In genomic region chr4:142118522-142118921, GRCm38 (mm10) we compare ENCODE assay signal across 18 mouse cellular contexts. TPM values are rescaled to one million over a fixed set of nuclear protein-coding genes. Genes with fewer than 3 reads are reported as not detected.
DNase-seq lines count a peak whose midpoint lies in the region; ATAC-seq lines count a peak whose summit lies in the region.
"Had no signal": no experiment of that assay in that cellular context is flagged by ENCODE, and none has a peak within 500 bp of the region (broad histone marks: within the 10 kb centered on the region; RNA-seq: fewer than 3 reads in every experiment).

No protein-coding gene starts in this region.

- DNase-seq in embryo, embryonic 10 days (ENCODE audit: low spot score): peak; percentile 42
- no peak for DNase-seq in embryo, embryonic 9.5 days (ENCODE audit: extremely low spot score)
- DNase-seq in neural tube, embryonic 10.5 days (ENCODE audit: extremely low spot score, low spot score): peak; percentile 29
- no peak for DNase-seq in midbrain, embryonic 10.5 days (ENCODE audit: low spot score)
- no peak for DNase-seq in right cerebral cortex, postnatal 10 days (ENCODE audit: low spot score in 2 of 2)
- no peak for DNase-seq in cerebellum, adult 11 months
- no peak for DNase-seq in layer of hippocampus, adult 11-12 months (ENCODE audit: low spot score)
- DNase-seq: adrenal gland, postnatal 14 days; cerebellum, postnatal 36 days; heart, postnatal 4 days; kidney, adult 2 months; kidney, postnatal 36 days had no signal

- no peak overlapping the region for H3K9ac ChIP-seq in neural tube, embryonic 15.5 days (replicated peaks)
- H3K9ac ChIP-seq: heart, embryonic 13.5 days; liver, embryonic 15.5 days; stomach, embryonic 15.5 days had no signal

- no peak for ATAC-seq in neural tube, embryonic 15.5 days (ENCODE audit: low FRiP score)

- peaks cover 13% of the 10 kb centered on the region for H3K4me1 ChIP-seq in neural tube, embryonic 15.5 days
- peaks cover 20% of the 10 kb centered on the region for H3K4me1 ChIP-seq in midbrain, embryonic 10.5 days
- H3K4me1 ChIP-seq: liver, embryonic 15.5 days; stomach, embryonic 15.5 days had no signal

- no peak overlapping the region for H3K27ac ChIP-seq in neural tube, embryonic 15.5 days (replicated peaks)
- peak overlapping the region; percentile 55; the same call in 1 of the 2 replicates for H3K27ac ChIP-seq in midbrain, embryonic 10.5 days (replicated peaks)
- H3K27ac ChIP-seq: heart, embryonic 13.5 days; liver, embryonic 15.5 days; stomach, embryonic 15.5 days had no signal

- WGBS in neural tube, embryonic 15.5 days: 36% methylated on average over 7 of the region's 7 CpGs
- 74% methylated on average over 7 of the region's 7 CpGs for WGBS in midbrain, embryonic 10.5 days

- H3K27me3 ChIP-seq in neural tube, embryonic 15.5 days (replicated peaks): no peaks in the 10 kb centered on the region
- H3K27me3 ChIP-seq in midbrain, embryonic 10.5 days (ENCODE audit: low read depth, poor library complexity, severe bottlenecking): no peaks in the 10 kb centered on the region
- H3K27me3 ChIP-seq: CH12.LX; liver, embryonic 15.5 days; stomach, embryonic 15.5 days had no signal

- H3K9me3 ChIP-seq in neural tube, embryonic 15.5 days (replicated peaks): no peaks in the 10 kb centered on the region
- H3K9me3 ChIP-seq in midbrain, embryonic 10.5 days (replicated peaks): no peaks in the 10 kb centered on the region
- H3K9me3 ChIP-seq: heart, embryonic 13.5 days; liver, embryonic 15.5 days; stomach, embryonic 15.5 days had no signal

- no peak overlapping the region for H3K4me3 ChIP-seq in neural tube, embryonic 15.5 days (replicated peaks)
- no peak overlapping the region for H3K4me3 ChIP-seq in midbrain, embryonic 10.5 days
- H3K4me3 ChIP-seq: erythroblast, embryonic 14.5 days; heart, embryonic 13.5 days; liver, embryonic 15.5 days; stomach, embryonic 15.5 days had no signal

- H3K4me2 ChIP-seq in neural tube, embryonic 15.5 days: no peak overlapping the region
- H3K4me2 ChIP-seq: heart, embryonic 13.5 days; liver, embryonic 15.5 days; stomach, embryonic 15.5 days had no signal

- H3K36me3 ChIP-seq in neural tube, embryonic 15.5 days: no peaks in the 10 kb centered on the region
- H3K36me3 ChIP-seq in midbrain, embryonic 10.5 days: no peaks in the 10 kb centered on the region
- H3K36me3 ChIP-seq: heart, embryonic 13.5 days; liver, embryonic 15.5 days; stomach, embryonic 15.5 days had no signal

RNA-seq across cellular contexts. Expression of gene Tmem51, which starts 34.4 kb away (rescaled TPM):
- 5.9 and 11.0 TPM in 2 replicates for polyA plus RNA-seq in neural tube, embryonic 15.5 days (2015; fragmentation: Nextera tagmentation; extraction: Ambion mirVana)
- 13.3 and 13.6 TPM in 2 replicates for polyA plus RNA-seq in midbrain, embryonic 10.5 days (2016; fragmentation: Nextera tagmentation; extraction: Ambion mirVana)

Comparison
In these comparisons a context has a peak if more than half of its experiments do, and no peak if none do; other contexts are left out.
1. DNase-seq: peak in embryo, embryonic 10 days (single experiment) and neural tube, embryonic 10.5 days (single experiment); none in embryo, embryonic 9.5 days (single experiment), midbrain, embryonic 10.5 days (single experiment), right cerebral cortex, postnatal 10 days (0 of 2), cerebellum, adult 11 months (single experiment) and layer of hippocampus, adult 11-12 months (single experiment).